Mouse (Mus musculus): ENCODE results near the gene Rngtt. TPM values are rescaled to one million over a fixed set of nuclear protein-coding genes. Genes with fewer than 3 reads are reported as not detected.

Rngtt gene
- polyA plus RNA-seq, 1 experiment: 51.9 TPM

DNA sequence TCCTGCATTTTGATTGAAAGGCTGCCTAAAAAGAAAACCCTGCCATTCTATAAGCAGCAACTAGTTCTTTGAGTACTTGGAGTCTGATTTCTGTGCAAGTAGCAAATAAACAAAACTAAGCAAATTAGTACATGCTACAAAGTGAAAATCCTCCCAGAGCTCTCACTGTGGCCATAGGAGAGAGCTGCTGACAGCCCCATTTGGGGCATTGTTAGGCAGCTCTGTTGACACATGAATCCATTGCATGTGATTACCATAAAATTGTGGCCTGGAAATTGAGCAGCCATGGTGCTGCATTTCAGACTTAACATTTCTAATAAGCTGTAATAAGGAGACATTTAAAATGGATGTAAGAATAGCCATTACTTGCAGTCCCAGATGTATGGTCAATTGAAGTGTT is 171.6 kb downstream of the Rngtt start:
- no peak overlapping the region for H3K27ac ChIP-seq (ENCODE audit: insufficient read depth, low read length)
- no peaks in the 10 kb centered on the region for H3K27me3 ChIP-seq (ENCODE audit: control insufficient read depth, insufficient read depth, low read length, poor library complexity, severe bottlenecking)
- H3K36me3 ChIP-seq (ENCODE audit: control insufficient read depth, insufficient read depth, low read length, poor library complexity, severe bottlenecking): no peaks in the 10 kb centered on the region
- no peaks in the 10 kb centered on the region for H3K9me3 ChIP-seq (replicated peaks; ENCODE audit: control insufficient read depth, insufficient read depth, low read length, poor library complexity, severe bottlenecking)
- H3K9ac ChIP-seq (ENCODE audit: low read depth, poor library complexity, severe bottlenecking): no peak overlapping the region
- TF ChIP-seq POLR2A (IDR thresholded peaks at IDR 0.05; ENCODE audit: insufficient read depth, low read length): no peak
- TF ChIP-seq EP300 (IDR thresholded peaks at IDR 0.05; ENCODE audit: insufficient read depth, low read depth, low read length): no peak
- TF ChIP-seq CTCF (IDR thresholded peaks at IDR 0.05; ENCODE audit: low read depth, low read length): no peak
- H3K4me3 ChIP-seq (ENCODE audit: low read depth, low read length): no peak overlapping the region
- H3K4me1 ChIP-seq (ENCODE audit: control insufficient read depth, insufficient read depth, low read length): no peaks in the 10 kb centered on the region

- Histone ChIP-seq H3K4me1 (ENCODE audit: control insufficient read depth, insufficient read depth, low read length) (no peaks in the 10 kb centered on the region), H3K9me3 (replicated peaks; ENCODE audit: control insufficient read depth, insufficient read depth, low read length, poor library complexity, severe bottlenecking) (no peaks in the 10 kb centered on the region), H3K27me3 (ENCODE audit: control insufficient read depth, insufficient read depth, low read length, poor library complexity, severe bottlenecking) (no peaks in the 10 kb centered on the region), H3K4me3 (ENCODE audit: low read depth, low read length) (no peak overlapping the region), H3K27ac (ENCODE audit: insufficient read depth, low read length) (no peak overlapping the region), H3K36me3 (ENCODE audit: control insufficient read depth, insufficient read depth, low read length, poor library complexity, severe bottlenecking) (no peaks in the 10 kb centered on the region), H3K9ac (ENCODE audit: low read depth, poor library complexity, severe bottlenecking) (no peak overlapping the region)
- TF ChIP-seq CTCF (IDR thresholded peaks at IDR 0.05; ENCODE audit: low read depth, low read length) (no peak), POLR2A (IDR thresholded peaks at IDR 0.05; ENCODE audit: insufficient read depth, low read length) (no peak), EP300 (IDR thresholded peaks at IDR 0.05; ENCODE audit: insufficient read depth, low read depth, low read length) (no peak)
These were observed 175.9 kb downstream of the Rngtt start for GRCm38 (mm10) chr4:33486050-33486449.

DNA sequence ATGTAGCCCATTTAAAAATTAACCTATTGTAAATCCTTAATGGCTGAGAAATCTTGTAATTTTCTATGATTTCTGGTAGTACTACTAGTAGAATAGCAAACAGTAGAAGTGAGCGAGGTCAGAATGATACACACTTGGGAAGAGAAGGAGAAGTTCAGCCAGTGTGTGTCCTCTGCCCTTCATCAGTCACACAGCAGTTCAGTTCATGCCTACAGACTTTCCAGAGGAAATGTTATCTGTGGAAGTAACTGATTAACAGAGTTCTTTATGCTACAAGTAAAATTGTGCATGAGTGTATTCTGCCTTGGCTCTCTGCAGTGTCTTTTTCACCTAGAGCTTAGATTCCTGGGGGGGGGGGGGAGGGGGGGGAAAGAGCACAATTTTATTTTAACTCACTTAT is 181.0 kb downstream of the Rngtt start:
- Histone ChIP-seq H3K4me1 (ENCODE audit: control insufficient read depth, insufficient read depth, low read length) (no peaks in the 10 kb centered on the region), H3K27ac (ENCODE audit: insufficient read depth, low read length) (no peak overlapping the region), H3K9me3 (replicated peaks; ENCODE audit: control insufficient read depth, insufficient read depth, low read length, poor library complexity, severe bottlenecking) (peaks cover 7% of the 10 kb centered on the region; the same call in 1 of the 2 replicates), H3K27me3 (ENCODE audit: control insufficient read depth, insufficient read depth, low read length, poor library complexity, severe bottlenecking) (no peaks in the 10 kb centered on the region), H3K9ac (ENCODE audit: low read depth, poor library complexity, severe bottlenecking) (no peak overlapping the region), H3K4me3 (ENCODE audit: low read depth, low read length) (no peak overlapping the region), H3K36me3 (ENCODE audit: control insufficient read depth, insufficient read depth, low read length, poor library complexity, severe bottlenecking) (no peaks in the 10 kb centered on the region)
- no peak for TF ChIP-seq POLR2A (IDR thresholded peaks at IDR 0.05; ENCODE audit: insufficient read depth, low read length)
- no peak for TF ChIP-seq EP300 (IDR thresholded peaks at IDR 0.05; ENCODE audit: insufficient read depth, low read depth, low read length)
- TF ChIP-seq CTCF (IDR thresholded peaks at IDR 0.05; ENCODE audit: low read depth, low read length): no peak

- no peak for TF ChIP-seq EP300 (IDR thresholded peaks at IDR 0.05; ENCODE audit: insufficient read depth, low read depth, low read length)
- no peak overlapping the region for H3K4me3 ChIP-seq (ENCODE audit: low read depth, low read length)
- no peaks in the 10 kb centered on the region for H3K27me3 ChIP-seq (ENCODE audit: control insufficient read depth, insufficient read depth, low read length, poor library complexity, severe bottlenecking)
- peaks cover 7% of the 10 kb centered on the region; the same call in 1 of the 2 replicates for H3K9me3 ChIP-seq (replicated peaks; ENCODE audit: control insufficient read depth, insufficient read depth, low read length, poor library complexity, severe bottlenecking)
- H3K27ac ChIP-seq (ENCODE audit: insufficient read depth, low read length): no peak overlapping the region
- no peak overlapping the region for H3K9ac ChIP-seq (ENCODE audit: low read depth, poor library complexity, severe bottlenecking)
- no peaks in the 10 kb centered on the region for H3K4me1 ChIP-seq (ENCODE audit: control insufficient read depth, insufficient read depth, low read length)
- no peaks in the 10 kb centered on the region for H3K36me3 ChIP-seq (ENCODE audit: control insufficient read depth, insufficient read depth, low read length, poor library complexity, severe bottlenecking)
These were observed 184.3 kb downstream of the Rngtt start for GRCm38 (mm10) chr4:33494377-33494776.

DNA sequence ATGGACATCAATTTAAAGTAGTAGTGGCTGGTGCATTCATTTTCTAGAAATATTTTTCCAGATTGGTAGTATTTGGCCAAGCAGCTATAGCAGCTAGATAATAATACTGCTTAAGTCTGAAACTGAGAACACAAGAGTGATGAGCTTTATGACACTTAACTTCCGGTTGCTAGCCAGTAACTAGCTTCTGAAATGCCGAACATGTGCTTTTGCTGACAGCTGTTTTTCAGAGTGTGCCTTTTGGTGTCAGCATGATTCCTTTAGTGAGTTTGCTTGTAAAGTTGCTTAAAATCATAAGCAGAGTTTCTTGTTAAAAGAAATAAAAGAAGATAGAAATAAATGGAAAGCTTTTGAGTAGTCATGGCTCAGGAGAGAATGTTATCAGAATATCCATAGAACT is 186.9 kb downstream of the Rngtt start:
- Histone ChIP-seq H3K27me3 (ENCODE audit: control insufficient read depth, insufficient read depth, low read length, poor library complexity, severe bottlenecking) (no peaks in the 10 kb centered on the region), H3K4me1 (ENCODE audit: control insufficient read depth, insufficient read depth, low read length) (no peaks in the 10 kb centered on the region), H3K9ac (ENCODE audit: low read depth, poor library complexity, severe bottlenecking) (no peak overlapping the region), H3K27ac (ENCODE audit: insufficient read depth, low read length) (no peak overlapping the region), H3K4me3 (ENCODE audit: low read depth, low read length) (no peak overlapping the region), H3K9me3 (replicated peaks; ENCODE audit: control insufficient read depth, insufficient read depth, low read length, poor library complexity, severe bottlenecking) (peaks cover 7% of the 10 kb centered on the region; the same call in 1 of the 2 replicates), H3K36me3 (ENCODE audit: control insufficient read depth, insufficient read depth, low read length, poor library complexity, severe bottlenecking) (no peaks in the 10 kb centered on the region; the same call in 1 of the 2 replicates)
- TF ChIP-seq EP300 (IDR thresholded peaks at IDR 0.05; ENCODE audit: insufficient read depth, low read depth, low read length): no peak
- no peak for TF ChIP-seq POLR2A (IDR thresholded peaks at IDR 0.05; ENCODE audit: insufficient read depth, low read length)
- no peak for TF ChIP-seq CTCF (IDR thresholded peaks at IDR 0.05; ENCODE audit: low read depth, low read length)

GRCm38 (mm10) chr4:33497657-33498056 is 187.5 kb downstream of the Rngtt start:
- Histone ChIP-seq H3K9me3 (replicated peaks; ENCODE audit: control insufficient read depth, insufficient read depth, low read length, poor library complexity, severe bottlenecking) (peaks cover 7% of the 10 kb centered on the region; the same call in 1 of the 2 replicates), H3K9ac (ENCODE audit: low read depth, poor library complexity, severe bottlenecking) (no peak overlapping the region), H3K4me3 (ENCODE audit: low read depth, low read length) (no peak overlapping the region), H3K27me3 (ENCODE audit: control insufficient read depth, insufficient read depth, low read length, poor library complexity, severe bottlenecking) (no peaks in the 10 kb centered on the region), H3K36me3 (ENCODE audit: control insufficient read depth, insufficient read depth, low read length, poor library complexity, severe bottlenecking) (peaks cover 4% of the 10 kb centered on the region), H3K4me1 (ENCODE audit: control insufficient read depth, insufficient read depth, low read length) (no peaks in the 10 kb centered on the region), H3K27ac (ENCODE audit: insufficient read depth, low read length) (no peak overlapping the region)
- no peak for TF ChIP-seq EP300 (IDR thresholded peaks at IDR 0.05; ENCODE audit: insufficient read depth, low read depth, low read length)
- no peak for TF ChIP-seq POLR2A (IDR thresholded peaks at IDR 0.05; ENCODE audit: insufficient read depth, low read length)
- TF ChIP-seq CTCF (IDR thresholded peaks at IDR 0.05; ENCODE audit: low read depth, low read length): no peak

Data from ES-Bruce4 (cell line).